Mouse (Mus musculus): Measurements from ENCODE around the gene Ctdspl2. TPM values are rescaled to one million over a fixed set of nuclear protein-coding genes. Genes with fewer than 3 reads are reported as not detected.
"Not testable (repeated sequence)": the region's sequence is repeated elsewhere in the genome, so short reads cannot be mapped to it uniquely, and the experiment has no call there.

The Ctdspl2 gene
- polyA plus RNA-seq, 1 experiment from 2014 or later, result 49.5 TPM

- no peaks in the 10 kb centered on the region for H3K9me3 ChIP-seq (ENCODE audit: low read length)
- H3K4me1 ChIP-seq (ENCODE audit: insufficient read depth, low read length), result no peaks in the 10 kb centered on the region
- H3K27me3 ChIP-seq (ENCODE audit: insufficient read depth, low read length), result no peaks in the 10 kb centered on the region
- H3K4me3 ChIP-seq (ENCODE audit: low read length), result no peak overlapping the region
- H3K36me3 ChIP-seq (ENCODE audit: insufficient read depth, low read length), result peaks cover 25% of the 10 kb centered on the region
- H3K4me2 ChIP-seq (replicated peaks; ENCODE audit: low read depth, low read length), result no peak overlapping the region
- ATAC-seq (ENCODE audit: low FRiP score, low TSS enrichment), result no peak
- WGBS, result 88% methylated on average over 3 of the region's 3 CpGs
- no peak overlapping the region for H3K9ac ChIP-seq (replicated peaks; ENCODE audit: low read length)
- no peak overlapping the region for H3K27ac ChIP-seq (ENCODE audit: low read length)
These were observed 53.0 kb downstream of the Ctdspl2 start for GRCm38 (mm10) chr2:122008832-122009231.

- H3K4me1 ChIP-seq (ENCODE audit: insufficient read depth, low read length), result no peaks in the 10 kb centered on the region
- no peak overlapping the region for H3K4me2 ChIP-seq (replicated peaks; ENCODE audit: low read depth, low read length)
- no peak overlapping the region for H3K9ac ChIP-seq (replicated peaks; ENCODE audit: low read length)
- no peak for ATAC-seq (ENCODE audit: low FRiP score, low TSS enrichment)
- 90% methylated on average over 7 of the region's 7 CpGs for WGBS
- H3K27me3 ChIP-seq (ENCODE audit: insufficient read depth, low read length), result no peaks in the 10 kb centered on the region
- H3K9me3 ChIP-seq (ENCODE audit: low read length), result no peaks in the 10 kb centered on the region
- no peak overlapping the region for H3K4me3 ChIP-seq (ENCODE audit: low read length)
- H3K36me3 ChIP-seq (ENCODE audit: insufficient read depth, low read length), result peaks cover 20% of the 10 kb centered on the region
- H3K27ac ChIP-seq (ENCODE audit: low read length), result no peak overlapping the region
These were observed 55.6 kb downstream of the Ctdspl2 start for GRCm38 (mm10) chr2:122011441-122011840.

DNA sequence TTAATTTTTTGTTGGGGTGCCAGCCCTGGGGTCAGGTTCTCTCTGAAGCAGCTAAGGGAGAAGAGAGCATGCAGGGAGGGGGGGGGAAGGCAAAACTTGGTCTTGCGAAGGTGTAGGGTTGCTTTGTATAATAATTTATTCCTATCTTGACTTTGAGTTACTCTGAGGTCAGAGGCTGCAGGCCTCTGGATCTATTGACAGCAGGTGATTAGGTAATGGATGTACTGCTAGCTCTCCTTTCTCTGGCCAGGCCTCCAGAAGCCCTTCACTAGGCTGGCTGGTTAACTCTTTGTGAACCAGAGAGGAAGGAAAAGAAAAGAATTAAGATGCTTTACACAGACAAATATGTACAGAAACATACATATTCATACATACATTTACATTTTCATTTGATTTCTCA, 62.9 kb downstream of the Ctdspl2 start:
- no peaks in the 10 kb centered on the region for H3K36me3 ChIP-seq (ENCODE audit: insufficient read depth, low read length)
- no peaks in the 10 kb centered on the region for H3K4me1 ChIP-seq (ENCODE audit: insufficient read depth, low read length)
- no peaks in the 10 kb centered on the region for H3K9me3 ChIP-seq (ENCODE audit: low read length)
- WGBS, result 53% methylated on average over 1 of the region's 1 CpGs
- H3K27ac ChIP-seq (ENCODE audit: low read length), result no peak overlapping the region
- no peak overlapping the region for H3K4me3 ChIP-seq (ENCODE audit: low read length)
- no peaks in the 10 kb centered on the region for H3K27me3 ChIP-seq (ENCODE audit: insufficient read depth, low read length)
- no peak for ATAC-seq (ENCODE audit: low FRiP score, low TSS enrichment)
- H3K9ac ChIP-seq (replicated peaks; ENCODE audit: low read length), result no peak overlapping the region
- H3K4me2 ChIP-seq (replicated peaks; ENCODE audit: low read depth, low read length), result no peak overlapping the region

DNA sequence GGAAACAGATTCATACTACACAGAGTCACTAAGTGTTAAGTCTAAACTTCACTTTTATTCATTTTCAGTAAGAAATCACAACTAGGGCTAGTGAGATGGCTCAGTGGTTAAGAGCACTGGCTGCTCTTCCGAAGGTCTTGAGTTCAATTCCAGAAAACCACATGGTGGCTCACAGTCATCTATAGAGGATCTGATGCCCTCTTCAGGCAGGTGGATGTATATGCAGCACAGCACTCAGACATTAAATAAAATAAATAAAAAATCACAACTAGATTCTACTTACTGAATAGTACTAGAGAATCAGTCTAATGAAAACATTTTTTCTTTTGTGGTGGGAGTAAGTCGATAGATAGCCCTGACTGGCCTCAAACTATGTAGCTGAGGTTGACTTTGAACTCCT, 66.5 kb downstream of the Ctdspl2 start:
- Histone ChIP-seq H3K4me1 (ENCODE audit: insufficient read depth, low read length) (0 out of 2 replicates have a peak, but pooled peaks cover 2% of the 10 kb centered on the region), H3K36me3 (ENCODE audit: insufficient read depth, low read length) (no peaks in the 10 kb centered on the region), H3K4me3 (ENCODE audit: low read length) (no peak overlapping the region), H3K4me2 (replicated peaks; ENCODE audit: low read depth, low read length) (no peak overlapping the region), H3K9ac (replicated peaks; ENCODE audit: low read length) (no peak overlapping the region), H3K9me3 (ENCODE audit: low read length) (no peaks in the 10 kb centered on the region), H3K27ac (ENCODE audit: low read length) (no peak overlapping the region), H3K27me3 (ENCODE audit: insufficient read depth, low read length) (no peaks in the 10 kb centered on the region)
- 80% methylated on average over 2 of the region's 2 CpGs for WGBS
- no peak for ATAC-seq (ENCODE audit: low FRiP score, low TSS enrichment)

GRCm38 (mm10) chr2:122027091-122027490, 71.3 kb downstream of the Ctdspl2 start:
- 91% methylated on average over 10 of the region's 10 CpGs for WGBS
- Histone ChIP-seq H3K4me2 (replicated peaks; ENCODE audit: low read depth, low read length) (peak overlapping the region; percentile 57; the same call in 1 of the 2 replicates), H3K4me1 (ENCODE audit: insufficient read depth, low read length) (peaks cover 15% of the 10 kb centered on the region)
- not testable (repeated sequence) for ATAC-seq (ENCODE audit: low FRiP score, low TSS enrichment); H3K4me3 ChIP-seq (ENCODE audit: low read length); H3K27me3 ChIP-seq (ENCODE audit: insufficient read depth, low read length); H3K27ac ChIP-seq (ENCODE audit: low read length); H3K9me3 ChIP-seq (ENCODE audit: low read length); H3K36me3 ChIP-seq (ENCODE audit: insufficient read depth, low read length); H3K9ac ChIP-seq (replicated peaks; ENCODE audit: low read length)

DNA sequence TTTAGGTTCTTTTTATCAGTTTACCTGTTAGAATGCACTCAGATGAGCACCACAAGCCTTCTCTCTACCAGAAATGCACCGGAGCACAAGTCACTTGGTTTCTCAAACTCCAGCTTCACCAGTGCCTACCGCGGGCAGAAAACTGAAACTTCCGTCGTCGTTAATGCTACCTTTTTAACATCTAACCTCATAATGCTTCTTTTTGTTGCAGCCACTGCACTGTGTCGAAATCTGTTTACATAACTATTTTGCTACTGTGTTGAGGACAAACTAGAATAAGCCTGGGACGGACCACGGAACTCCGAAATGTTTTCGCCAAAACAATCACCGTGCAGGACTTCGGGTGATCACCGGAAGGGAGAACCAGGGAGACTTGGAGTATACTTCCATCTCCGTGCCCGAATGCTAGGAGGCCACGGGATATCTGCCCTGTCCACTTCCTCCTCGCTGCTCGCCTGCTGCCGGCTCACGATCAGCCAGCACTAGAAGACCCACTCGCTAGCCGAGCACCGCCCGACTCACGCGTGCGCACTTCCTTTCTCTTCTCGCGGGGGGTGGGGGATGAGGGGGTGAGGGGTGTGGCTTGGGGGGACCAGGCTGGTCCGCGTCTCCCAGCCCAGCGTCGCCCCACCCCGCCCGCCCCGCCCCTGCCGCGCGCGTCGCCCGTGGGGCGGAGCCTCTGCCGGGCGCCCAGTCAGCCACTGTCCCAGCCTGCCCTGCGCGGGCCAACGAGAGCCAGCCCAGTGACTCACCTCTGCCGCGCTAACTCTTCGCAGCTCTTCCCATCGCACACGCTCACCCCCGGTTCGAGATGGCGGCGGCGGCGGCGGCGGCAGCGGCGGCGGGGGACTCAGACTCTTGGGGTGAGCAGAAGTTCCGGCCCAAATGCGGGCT, 72.3 kb downstream of the Ctdspl2 start, which contains the start of gene Eif3j1:
Gene Eif3j1, plus strand, starts transcription at position 685 of the 894 bp plus-strand sequence.
- Histone ChIP-seq H3K4me3 (ENCODE audit: low read length) (peak within 1 kb of the TSS; percentile 95), H3K27me3 (ENCODE audit: insufficient read depth, low read length) (no peaks in the 10 kb centered on the region), H3K36me3 (ENCODE audit: insufficient read depth, low read length) (no peaks in the 10 kb centered on the region), H3K9me3 (ENCODE audit: low read length) (no peaks in the 10 kb centered on the region), H3K27ac (ENCODE audit: low read length) (peak within 1 kb of the TSS; percentile 90), H3K9ac (replicated peaks; ENCODE audit: low read length) (peak within 1 kb of the TSS; percentile 95), H3K4me1 (ENCODE audit: insufficient read depth, low read length) (peaks cover 15% of the 10 kb centered on the region), H3K4me2 (replicated peaks; ENCODE audit: low read depth, low read length) (peak within 1 kb of the TSS; percentile 85)
- peak; percentile 99 for ATAC-seq (ENCODE audit: low FRiP score, low TSS enrichment)
- WGBS, result under 1% methylated on average over 38 of the region's 67 CpGs

DNA sequence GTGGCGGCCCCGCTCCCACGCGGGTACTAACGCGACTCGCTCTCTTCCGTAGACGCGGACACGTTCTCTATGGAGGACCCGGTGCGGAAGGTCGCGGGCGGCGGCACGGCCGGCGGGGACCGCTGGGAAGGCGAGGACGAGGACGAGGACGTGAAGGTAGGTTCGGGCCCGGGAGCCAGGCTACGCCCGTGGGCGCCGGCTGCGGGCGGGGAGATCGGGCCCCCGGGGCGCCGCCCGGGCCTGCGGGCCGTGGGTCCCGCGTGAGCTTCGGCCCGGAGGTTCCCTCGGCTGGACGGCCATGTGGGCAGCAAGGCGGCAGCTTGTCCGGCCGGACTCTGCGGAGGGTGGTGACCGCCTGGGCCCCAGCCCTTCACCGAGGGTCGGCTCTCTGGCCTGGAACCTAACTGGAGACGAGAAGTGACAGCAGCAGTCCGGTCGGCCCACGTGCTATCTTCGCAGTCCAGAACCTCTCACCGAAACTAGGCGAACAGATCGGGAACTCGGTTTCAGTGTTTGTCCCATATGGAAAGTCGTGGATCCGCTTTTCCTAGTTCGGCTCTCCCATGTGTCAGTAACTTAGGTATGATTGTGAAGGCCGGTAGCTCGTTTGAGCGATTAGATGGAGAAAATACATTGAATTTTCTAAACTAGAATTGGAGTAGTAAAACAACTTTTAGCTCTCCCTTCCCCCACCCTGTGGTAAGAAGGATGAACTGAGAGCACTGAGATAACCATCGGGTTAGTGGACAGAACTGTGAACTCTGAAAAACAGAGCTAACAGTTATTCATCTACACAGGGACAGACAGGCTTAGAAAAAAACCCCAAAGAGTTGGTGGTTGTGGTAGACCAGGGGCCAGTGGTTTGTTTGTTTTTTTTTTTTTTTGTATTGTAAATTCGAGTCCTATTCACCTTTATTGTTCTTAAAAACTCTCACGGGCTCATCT, 73.2 kb downstream of the Ctdspl2 start:
- Histone ChIP-seq H3K36me3 (ENCODE audit: insufficient read depth, low read length) (no peaks in the 10 kb centered on the region), H3K4me2 (replicated peaks; ENCODE audit: low read depth, low read length) (peak overlapping the region; percentile 85), H3K27ac (ENCODE audit: low read length) (peak overlapping the region; percentile 90), H3K9me3 (ENCODE audit: low read length) (no peaks in the 10 kb centered on the region), H3K9ac (replicated peaks; ENCODE audit: low read length) (peak overlapping the region; percentile 95), H3K4me3 (ENCODE audit: low read length) (peak overlapping the region; percentile 95), H3K27me3 (ENCODE audit: insufficient read depth, low read length) (no peaks in the 10 kb centered on the region), H3K4me1 (ENCODE audit: insufficient read depth, low read length) (peaks cover 15% of the 10 kb centered on the region)
- peak; percentile 72 for ATAC-seq (ENCODE audit: low FRiP score, low TSS enrichment)
- under 1% methylated on average over 61 of the region's 71 CpGs for WGBS

GRCm38 (mm10) chr2:122031970-122032369, 76.2 kb downstream of the Ctdspl2 start:
- Histone ChIP-seq H3K36me3 (ENCODE audit: insufficient read depth, low read length) (peaks cover 8% of the 10 kb centered on the region; the same call in 1 of the 2 replicates), H3K4me3 (ENCODE audit: low read length) (no peak overlapping the region), H3K27me3 (ENCODE audit: insufficient read depth, low read length) (no peaks in the 10 kb centered on the region), H3K4me1 (ENCODE audit: insufficient read depth, low read length) (peaks cover 15% of the 10 kb centered on the region), H3K27ac (ENCODE audit: low read length) (no peak overlapping the region), H3K9ac (replicated peaks; ENCODE audit: low read length) (no peak overlapping the region), H3K9me3 (ENCODE audit: low read length) (no peaks in the 10 kb centered on the region), H3K4me2 (replicated peaks; ENCODE audit: low read depth, low read length) (no peak overlapping the region)
- WGBS, result 73% methylated on average over 5 of the region's 6 CpGs
- ATAC-seq (ENCODE audit: low FRiP score, low TSS enrichment), result no peak

GRCm38 (mm10) chr2:122036064-122036463, 80.3 kb downstream of the Ctdspl2 start:
- H3K9me3 ChIP-seq (ENCODE audit: low read length), result no peaks in the 10 kb centered on the region
- H3K4me1 ChIP-seq (ENCODE audit: insufficient read depth, low read length), result no peaks in the 10 kb centered on the region
- no peak overlapping the region for H3K27ac ChIP-seq (ENCODE audit: low read length)
- no peak for ATAC-seq (ENCODE audit: low FRiP score, low TSS enrichment)
- peaks cover 8% of the 10 kb centered on the region; the same call in 1 of the 2 replicates for H3K36me3 ChIP-seq (ENCODE audit: insufficient read depth, low read length)
- no peak overlapping the region for H3K4me2 ChIP-seq (replicated peaks; ENCODE audit: low read depth, low read length)
- no peaks in the 10 kb centered on the region for H3K27me3 ChIP-seq (ENCODE audit: insufficient read depth, low read length)
- WGBS, result 94% methylated on average over 3 of the region's 3 CpGs
- no peak overlapping the region for H3K4me3 ChIP-seq (ENCODE audit: low read length)
- H3K9ac ChIP-seq (replicated peaks; ENCODE audit: low read length), result no peak overlapping the region
